Mouse (Mus musculus): ENCODE measurements around the gene 9530068E07Rik. TPM values are rescaled to one million over a fixed set of nuclear protein-coding genes. Genes with fewer than 3 reads are reported as not detected.

The 9530068E07Rik gene
- polyA plus RNA-seq, 1 experiment = 80.0 TPM

DNA sequence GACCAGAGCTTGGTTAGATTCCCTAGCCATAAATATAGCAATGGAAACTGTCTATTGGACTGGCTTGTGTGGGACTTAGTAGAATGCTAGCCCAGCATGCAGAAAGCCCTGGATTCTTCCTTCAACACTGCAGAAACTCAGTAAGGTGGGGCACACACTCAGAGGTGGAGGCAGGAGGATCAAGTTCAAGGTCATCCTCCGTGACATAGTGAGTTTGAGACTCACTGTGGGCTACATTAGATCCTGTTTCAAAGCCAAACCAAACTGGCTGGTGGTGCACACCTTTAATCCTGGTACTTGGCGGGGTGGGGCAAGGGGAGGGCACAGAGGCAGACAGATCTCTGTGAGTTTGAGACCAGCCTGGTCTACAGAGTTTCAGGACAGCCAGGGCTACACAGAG lies 31.9 kb upstream of the 9530068E07Rik start:
- 33% methylated on average over 2 of the region's 2 CpGs for WGBS
- H3K27me3 ChIP-seq (ENCODE audit: control insufficient read depth, insufficient read depth, low read length) = no peaks in the 10 kb centered on the region
- H3K36me3 ChIP-seq (ENCODE audit: control insufficient read depth, insufficient read depth, low read length) = no peaks in the 10 kb centered on the region
- H3K4me3 ChIP-seq (ENCODE audit: low read depth, low read length) = no peak overlapping the region
- H3K4me1 ChIP-seq (ENCODE audit: control insufficient read depth, insufficient read depth, insufficient read length, low read length) = peaks cover 37% of the 10 kb centered on the region
- H3K27ac ChIP-seq (ENCODE audit: insufficient read depth, low read depth, low read length) = no peak overlapping the region
- TF ChIP-seq CTCF (IDR thresholded peaks at IDR 0.05; ENCODE audit: extremely low read depth, insufficient read length, insufficient replicate concordance, low read depth, low read length) = no peak
- no peak for TF ChIP-seq POLR2A (IDR thresholded peaks at IDR 0.05; ENCODE audit: low read depth, low read length)

DNA sequence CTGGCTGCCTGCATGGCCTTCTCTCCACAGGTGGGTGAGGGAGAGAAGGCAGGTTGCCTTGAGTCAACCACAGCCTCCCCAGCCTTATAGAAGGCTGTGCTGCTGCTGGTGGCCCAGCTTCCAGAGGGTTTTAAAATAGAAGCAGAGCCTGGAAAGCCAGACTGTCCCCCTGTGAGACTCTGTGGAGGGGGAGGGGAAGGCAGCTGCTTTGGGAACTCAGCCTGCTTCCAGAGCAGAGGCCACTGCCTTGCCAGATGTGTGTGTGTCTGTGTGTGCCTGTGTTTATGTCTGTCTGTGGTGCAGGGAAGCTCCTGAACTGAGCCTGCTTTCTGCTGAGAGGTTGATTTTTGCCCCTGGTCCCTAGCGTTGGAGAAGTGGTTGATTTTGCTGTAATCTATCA lies 31.1 kb upstream of the 9530068E07Rik start:
- H3K4me3 ChIP-seq (ENCODE audit: low read depth, low read length) = no peak overlapping the region
- H3K27me3 ChIP-seq (ENCODE audit: control insufficient read depth, insufficient read depth, low read length) = no peaks in the 10 kb centered on the region
- H3K4me1 ChIP-seq (ENCODE audit: control insufficient read depth, insufficient read depth, insufficient read length, low read length) = peaks cover 30% of the 10 kb centered on the region
- TF ChIP-seq POLR2A (IDR thresholded peaks at IDR 0.05; ENCODE audit: low read depth, low read length) = no peak
- TF ChIP-seq CTCF (IDR thresholded peaks at IDR 0.05; ENCODE audit: extremely low read depth, insufficient read length, insufficient replicate concordance, low read depth, low read length) = no peak
- H3K27ac ChIP-seq (ENCODE audit: insufficient read depth, low read depth, low read length) = no peak overlapping the region
- 21% methylated on average over 1 of the region's 1 CpGs for WGBS
- no peaks in the 10 kb centered on the region for H3K36me3 ChIP-seq (ENCODE audit: control insufficient read depth, insufficient read depth, low read length)

- Histone ChIP-seq H3K4me1 (ENCODE audit: control insufficient read depth, insufficient read depth, insufficient read length, low read length) (peaks cover 30% of the 10 kb centered on the region), H3K4me3 (ENCODE audit: low read depth, low read length) (no peak overlapping the region), H3K27ac (ENCODE audit: insufficient read depth, low read depth, low read length) (peak overlapping the region; percentile 13), H3K27me3 (ENCODE audit: control insufficient read depth, insufficient read depth, low read length) (no peaks in the 10 kb centered on the region), H3K36me3 (ENCODE audit: control insufficient read depth, insufficient read depth, low read length) (no peaks in the 10 kb centered on the region)
- TF ChIP-seq POLR2A (IDR thresholded peaks at IDR 0.05; ENCODE audit: low read depth, low read length) (no peak), CTCF (IDR thresholded peaks at IDR 0.05; ENCODE audit: extremely low read depth, insufficient read length, insufficient replicate concordance, low read depth, low read length) (no peak)
- 24% methylated on average over 5 of the region's 5 CpGs for WGBS
These were observed 29.9 kb upstream of the 9530068E07Rik start for GRCm38 (mm10) chr11:52366358-52366757.

- Histone ChIP-seq H3K4me3 (ENCODE audit: low read depth, low read length) (no peak overlapping the region), H3K36me3 (ENCODE audit: control insufficient read depth, insufficient read depth, low read length) (no peaks in the 10 kb centered on the region), H3K27ac (ENCODE audit: insufficient read depth, low read depth, low read length) (no peak overlapping the region), H3K27me3 (ENCODE audit: control insufficient read depth, insufficient read depth, low read length) (no peaks in the 10 kb centered on the region), H3K4me1 (ENCODE audit: control insufficient read depth, insufficient read depth, insufficient read length, low read length) (peaks cover 23% of the 10 kb centered on the region)
- WGBS = 58% methylated on average over 10 of the region's 10 CpGs
- TF ChIP-seq POLR2A (IDR thresholded peaks at IDR 0.05; ENCODE audit: low read depth, low read length) (no peak), CTCF (IDR thresholded peaks at IDR 0.05; ENCODE audit: extremely low read depth, insufficient read length, insufficient replicate concordance, low read depth, low read length) (no peak)
These were observed 27.8 kb upstream of the 9530068E07Rik start for GRCm38 (mm10) chr11:52368176-52368985.

DNA sequence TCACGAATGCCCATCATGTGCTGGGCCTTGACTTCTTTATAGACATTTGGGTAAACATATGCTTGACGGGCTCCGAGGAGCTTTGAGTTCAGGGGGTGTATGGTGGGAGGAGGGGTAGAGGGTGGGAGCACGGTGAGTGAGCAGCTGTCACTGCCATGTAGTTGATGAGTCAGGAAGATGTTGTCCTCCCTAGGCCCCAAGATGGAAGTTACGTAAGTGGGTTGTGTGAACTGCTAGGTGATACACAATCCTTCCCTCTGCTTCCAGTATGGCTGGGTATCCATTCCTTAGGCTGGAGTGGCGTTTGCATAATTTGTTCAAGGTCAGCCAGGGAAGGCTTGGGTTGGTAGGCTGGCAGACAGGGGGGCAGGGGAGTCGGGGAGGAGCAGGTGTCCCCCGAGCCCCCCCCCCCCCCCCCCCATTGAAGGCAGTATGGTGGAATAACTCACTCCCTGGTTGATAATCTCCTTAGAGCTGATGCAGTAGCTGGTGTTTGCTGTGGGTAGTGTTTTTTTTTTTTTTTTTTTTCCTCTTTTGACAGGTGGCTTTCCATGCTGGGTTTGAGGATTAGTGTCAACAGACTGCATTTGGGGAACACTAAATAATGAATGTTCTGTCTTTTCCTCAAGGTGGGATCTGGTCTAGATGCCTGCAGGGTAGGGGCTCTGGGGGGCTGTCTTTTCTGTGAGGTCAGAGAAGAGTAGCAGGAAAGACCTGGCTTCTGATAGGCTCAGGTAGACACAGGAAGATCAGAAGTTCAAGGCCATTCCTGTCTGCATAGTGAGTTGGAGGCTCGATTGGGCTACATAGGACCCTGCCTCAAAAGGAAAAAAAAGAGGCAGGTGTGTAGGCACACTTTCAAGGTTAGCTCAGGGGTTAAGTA lies 26.7 kb upstream of the 9530068E07Rik start:
- TF ChIP-seq CTCF (IDR thresholded peaks at IDR 0.05; ENCODE audit: extremely low read depth, insufficient read length, insufficient replicate concordance, low read depth, low read length) = no peak
- no peak for TF ChIP-seq POLR2A (IDR thresholded peaks at IDR 0.05; ENCODE audit: low read depth, low read length)
- Histone ChIP-seq H3K27ac (ENCODE audit: insufficient read depth, low read depth, low read length) (no peak overlapping the region), H3K27me3 (ENCODE audit: control insufficient read depth, insufficient read depth, low read length) (no peaks in the 10 kb centered on the region), H3K4me1 (ENCODE audit: control insufficient read depth, insufficient read depth, insufficient read length, low read length) (peaks cover 16% of the 10 kb centered on the region), H3K36me3 (ENCODE audit: control insufficient read depth, insufficient read depth, low read length) (peaks cover 1% of the 10 kb centered on the region; the same call in 1 of the 2 replicates), H3K4me3 (ENCODE audit: low read depth, low read length) (no peak overlapping the region)
- WGBS = 62% methylated on average over 9 of the region's 9 CpGs

DNA sequence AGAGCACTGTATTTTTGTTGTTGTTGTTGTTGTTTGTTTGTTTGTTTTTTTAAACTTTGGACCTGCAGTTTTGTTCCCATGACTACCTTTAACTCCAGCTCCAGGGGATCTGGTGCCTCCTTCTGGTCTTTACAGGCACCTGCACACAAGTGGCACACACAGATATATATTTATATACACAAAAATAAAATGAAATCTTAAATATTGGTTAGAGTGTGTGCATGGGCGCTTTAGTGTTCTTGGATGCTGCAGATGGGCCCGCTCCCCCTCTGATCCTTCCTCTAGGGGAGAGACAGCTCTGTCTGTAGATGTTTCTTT lies 26.1 kb upstream of the 9530068E07Rik start:
- 94% methylated on average over 2 of the region's 2 CpGs for WGBS
- no peak overlapping the region for H3K4me3 ChIP-seq (ENCODE audit: low read depth, low read length)
- TF ChIP-seq POLR2A (IDR thresholded peaks at IDR 0.05; ENCODE audit: low read depth, low read length) (no peak), CTCF (IDR thresholded peaks at IDR 0.05; ENCODE audit: extremely low read depth, insufficient read length, insufficient replicate concordance, low read depth, low read length) (no peak)

DNA sequence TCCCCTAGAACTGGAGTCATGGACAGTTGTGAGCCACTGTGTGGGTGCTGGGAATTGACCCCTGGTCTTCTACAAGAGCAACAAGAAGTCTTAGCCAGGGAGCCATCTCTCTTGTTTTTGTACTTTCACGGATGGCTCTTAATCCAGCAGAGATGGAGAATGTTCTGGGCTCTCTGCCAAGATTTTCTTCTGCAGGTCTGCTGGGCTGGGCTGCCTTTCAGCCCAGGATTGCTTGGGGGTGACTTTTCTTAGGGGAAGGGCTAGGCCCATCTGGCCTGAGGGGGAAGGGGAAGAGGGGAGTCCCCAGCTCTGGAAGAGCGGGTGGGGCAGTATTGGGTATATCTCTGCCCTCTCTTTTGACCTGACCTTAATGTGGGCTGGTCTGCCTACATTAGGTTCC lies 25.7 kb upstream of the 9530068E07Rik start:
- H3K27ac ChIP-seq (ENCODE audit: insufficient read depth, low read depth, low read length) = no peak overlapping the region
- 22% methylated on average over 2 of the region's 2 CpGs for WGBS

More for the DNA sequence above, 26.1 kb upstream of the 9530068E07Rik start:
- Histone ChIP-seq H3K4me1 (ENCODE audit: control insufficient read depth, insufficient read depth, insufficient read length, low read length) (peaks cover 13% of the 10 kb centered on the region), H3K27ac (ENCODE audit: insufficient read depth, low read depth, low read length) (no peak overlapping the region), H3K36me3 (ENCODE audit: control insufficient read depth, insufficient read depth, low read length) (peaks cover 6% of the 10 kb centered on the region), H3K27me3 (ENCODE audit: control insufficient read depth, insufficient read depth, low read length) (no peaks in the 10 kb centered on the region)

More for the DNA sequence above, 25.7 kb upstream of the 9530068E07Rik start:
- H3K36me3 ChIP-seq (ENCODE audit: control insufficient read depth, insufficient read depth, low read length) = peaks cover 10% of the 10 kb centered on the region
- H3K4me1 ChIP-seq (ENCODE audit: control insufficient read depth, insufficient read depth, insufficient read length, low read length) = peaks cover 11% of the 10 kb centered on the region; the same call in 1 of the 2 replicates
- H3K4me3 ChIP-seq (ENCODE audit: low read depth, low read length) = no peak overlapping the region
- H3K27me3 ChIP-seq (ENCODE audit: control insufficient read depth, insufficient read depth, low read length) = no peaks in the 10 kb centered on the region
- no peak for TF ChIP-seq POLR2A (IDR thresholded peaks at IDR 0.05; ENCODE audit: low read depth, low read length)
- no peak for TF ChIP-seq CTCF (IDR thresholded peaks at IDR 0.05; ENCODE audit: extremely low read depth, insufficient read length, insufficient replicate concordance, low read depth, low read length)
